Mouse (Mus musculus): ENCODE measurements around the gene Igf2. TPM values are rescaled to one million over a fixed set of nuclear protein-coding genes. Genes with fewer than 3 reads are reported as not detected.
A peak's percentile ranks its signal among the peaks of the same experiment; 100 is the strongest.

Gene Igf2
- 6.7 and 7.9 TPM in 2 replicates for total RNA-seq (2021)
- long read RNA-seq, result 0 reads

DNA sequence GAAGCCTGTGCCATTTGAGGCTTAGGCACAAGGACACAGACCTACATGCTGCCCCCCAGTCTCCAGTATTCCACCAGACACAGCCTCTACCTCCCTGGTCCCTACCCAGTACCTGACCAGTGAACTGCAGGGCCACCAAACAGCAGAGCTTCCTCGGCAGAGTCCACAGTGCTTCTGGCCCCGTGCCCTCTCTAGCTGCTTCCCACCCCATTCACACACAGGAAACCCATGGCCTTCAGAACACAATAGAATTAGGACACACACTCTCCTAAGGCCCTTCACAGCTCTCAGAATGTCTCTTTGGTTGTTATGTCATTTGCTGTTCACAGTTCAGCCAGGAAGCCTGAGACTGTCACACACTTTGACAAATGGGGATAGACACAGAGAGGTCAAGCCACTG lies at the start of gene Igf2:
Igf2 (minus strand) TSS at position 158 of the 400 bp plus-strand sequence.
- DNase-seq, result no peak

DNA sequence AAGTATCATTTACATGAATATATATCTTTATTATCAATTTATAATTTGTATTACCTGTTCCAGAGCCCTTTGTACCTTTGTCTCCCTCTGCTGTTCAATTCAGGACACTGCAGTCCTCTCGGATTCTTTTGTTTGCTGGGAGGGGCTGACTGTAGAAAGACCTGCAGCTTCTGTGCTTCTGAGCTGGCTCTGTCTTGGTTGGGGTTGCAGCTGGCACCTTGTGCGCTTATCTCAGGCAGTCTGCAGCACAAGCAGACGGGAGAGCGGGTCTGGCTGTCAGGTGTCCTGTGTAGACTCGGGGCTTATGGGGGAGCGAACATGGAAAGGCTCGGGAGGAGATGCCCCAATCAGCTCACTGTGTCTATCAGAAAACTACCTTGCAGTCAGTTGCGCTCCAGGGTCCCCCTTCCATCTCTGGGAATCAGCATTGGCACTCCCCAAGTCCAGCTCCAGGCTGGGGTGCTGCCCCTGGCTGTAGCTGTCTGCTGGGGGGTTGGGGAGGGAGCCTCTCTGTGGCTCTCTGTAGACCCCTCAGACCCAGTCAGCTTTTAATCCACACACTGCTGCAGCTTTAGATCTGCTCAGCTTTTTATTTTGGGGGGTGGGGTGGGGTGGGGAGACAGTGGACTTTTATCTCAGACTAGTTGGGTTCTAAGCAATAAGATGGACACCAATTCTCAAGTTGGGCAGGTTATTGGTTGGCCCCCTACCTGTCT lies 48.3 kb upstream of the Igf2 start:
- peak; percentile 9 for DNase-seq

DNA sequence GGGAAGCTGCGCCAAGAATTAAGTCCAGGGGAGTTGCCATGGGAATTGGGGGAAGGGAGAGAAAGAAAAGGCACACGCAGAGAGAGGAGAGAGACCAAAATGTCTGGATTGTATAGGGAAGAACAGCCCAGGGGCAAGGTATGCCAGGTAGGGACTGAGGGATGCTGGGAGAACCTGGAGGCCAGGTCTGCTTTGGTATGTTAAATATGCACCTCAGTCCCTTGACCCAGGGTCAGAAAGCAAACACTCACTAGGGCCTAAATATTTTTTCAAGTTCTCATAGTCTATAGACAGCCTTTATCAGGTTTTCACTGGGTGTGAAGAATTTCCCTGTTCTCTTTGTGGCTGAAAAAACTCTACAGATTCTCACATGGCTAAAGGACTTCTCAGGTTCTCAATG lies 40.3 kb upstream of the Igf2 start:
- DNase-seq, result no peak

DNA sequence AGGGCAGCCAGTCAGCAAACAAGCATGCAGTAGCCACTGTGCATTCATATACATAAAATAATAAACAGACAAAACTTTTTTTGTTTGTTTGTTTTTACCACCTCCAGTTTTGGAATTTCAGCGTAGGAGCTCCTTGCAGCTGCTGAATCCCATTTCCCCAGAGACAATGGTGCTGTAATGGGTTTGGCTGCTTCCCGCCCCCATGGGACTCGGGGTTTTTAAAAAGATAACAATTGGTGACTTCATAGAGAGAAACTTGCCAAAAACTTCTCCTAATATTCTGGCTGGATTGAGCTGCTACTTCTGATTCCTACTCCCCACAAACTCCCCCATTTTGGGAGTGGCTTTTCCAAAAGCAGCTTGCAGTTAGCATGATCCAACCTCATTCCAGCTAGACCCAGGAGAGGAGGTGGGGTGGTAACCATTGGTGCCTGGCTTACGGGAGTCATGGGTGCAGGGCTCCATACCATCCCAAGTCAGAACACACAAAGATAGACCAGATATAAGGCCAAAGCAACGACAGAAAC lies 32.8 kb upstream of the Igf2 start:
- DNase-seq, result no peak

DNA sequence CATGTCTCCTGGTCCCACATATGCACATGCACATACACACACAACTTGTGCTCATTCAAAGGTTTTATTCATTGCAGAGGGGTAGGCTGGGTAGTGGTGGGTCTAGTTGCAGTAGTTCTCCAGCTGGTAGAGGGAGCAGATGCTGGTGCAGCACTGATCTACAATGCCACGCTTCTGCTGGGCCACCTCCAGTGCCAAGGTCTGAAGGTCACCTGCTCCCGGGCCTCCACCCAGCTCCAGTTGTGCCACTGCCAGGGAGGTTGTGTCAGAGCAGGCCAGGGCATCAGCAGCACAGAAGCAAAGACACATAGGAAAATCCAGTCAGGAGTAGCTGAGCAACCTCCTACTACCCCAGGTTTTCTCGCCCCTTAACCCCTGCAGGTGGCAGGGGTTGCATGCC lies 12.0 kb upstream of the Igf2 start:
- peak; percentile 55 for DNase-seq

DNA sequence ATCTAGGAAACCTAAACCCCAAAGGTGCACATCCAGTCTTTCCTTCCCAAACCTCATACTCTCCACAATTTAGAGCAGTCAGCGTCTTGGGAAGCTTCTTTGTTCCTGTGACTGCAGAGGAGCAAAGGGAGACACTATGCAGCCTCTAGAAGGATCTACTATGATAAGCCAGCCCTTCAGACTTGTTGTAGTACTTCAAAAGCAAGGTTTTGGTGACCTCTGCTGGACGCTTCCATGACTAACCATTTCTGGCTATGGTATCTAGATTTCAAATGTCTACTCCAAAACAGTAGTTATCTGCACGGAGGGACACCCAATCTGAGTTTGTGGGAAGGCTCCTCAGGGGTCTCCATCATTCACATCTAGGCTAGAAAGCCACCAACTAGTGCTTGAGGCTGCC lies 9.0 kb upstream of the Igf2 start:
- peak; percentile 37 for DNase-seq

DNA sequence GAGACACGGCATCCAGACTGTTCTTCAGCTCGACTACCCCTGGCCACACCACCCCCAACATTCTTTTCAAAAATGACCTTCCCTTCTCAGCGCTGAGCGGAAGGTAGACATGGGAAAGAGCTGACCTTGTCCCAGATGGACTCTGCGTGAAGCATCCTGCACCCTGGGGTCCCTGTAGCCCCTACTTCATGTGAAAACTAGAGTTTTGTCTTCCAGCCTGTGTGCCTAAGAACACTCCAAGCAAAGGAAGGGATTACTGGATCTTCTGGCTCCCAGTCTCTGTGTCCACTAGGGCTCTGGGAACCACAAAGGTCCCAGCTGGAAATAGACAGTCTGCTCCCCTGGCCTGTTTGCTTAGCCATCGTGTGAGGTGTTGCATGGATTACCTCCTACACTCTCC lies 8.5 kb upstream of the Igf2 start:
- no peak for DNase-seq

DNA sequence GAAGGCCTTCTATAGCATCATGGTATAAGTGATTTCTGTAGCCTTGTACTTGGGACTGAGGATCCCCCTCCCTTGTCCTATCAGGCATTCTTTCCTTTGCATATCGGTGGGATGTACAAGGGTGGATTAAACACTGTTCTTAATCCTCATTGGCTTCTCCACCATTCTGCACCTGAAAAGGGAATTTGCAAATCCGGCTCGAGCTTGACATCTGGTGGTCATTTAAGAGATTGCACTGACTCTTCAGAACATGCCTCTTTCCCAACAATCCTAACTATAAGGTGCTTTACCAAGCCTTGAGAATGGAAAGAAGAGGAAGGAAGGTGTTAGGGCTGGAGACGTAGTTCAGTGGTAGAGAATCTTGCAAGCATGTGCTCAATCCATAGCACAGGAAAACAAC lies 5.5 kb upstream of the Igf2 start:
- DNase-seq, result no peak

DNA sequence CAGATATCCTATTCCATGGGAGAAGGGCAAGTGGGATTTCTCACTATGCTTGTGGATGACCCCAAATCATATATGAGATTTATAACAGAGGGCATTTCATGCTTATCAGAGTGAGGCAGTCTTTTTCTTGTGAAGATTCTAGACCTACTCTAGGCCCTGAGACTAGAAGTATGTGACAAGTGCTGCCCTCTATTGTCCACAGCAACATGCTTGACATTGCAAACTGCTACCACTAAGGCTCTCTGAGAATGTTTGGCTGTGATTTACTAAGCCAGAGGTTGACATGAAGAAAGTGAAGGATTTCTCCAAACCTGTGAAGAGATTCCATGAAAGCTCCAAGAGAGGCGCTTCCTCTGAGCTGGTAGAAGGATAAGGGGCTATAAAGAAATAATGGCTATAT lies 4.5 kb upstream of the Igf2 start:
- no peak for DNase-seq

DNA sequence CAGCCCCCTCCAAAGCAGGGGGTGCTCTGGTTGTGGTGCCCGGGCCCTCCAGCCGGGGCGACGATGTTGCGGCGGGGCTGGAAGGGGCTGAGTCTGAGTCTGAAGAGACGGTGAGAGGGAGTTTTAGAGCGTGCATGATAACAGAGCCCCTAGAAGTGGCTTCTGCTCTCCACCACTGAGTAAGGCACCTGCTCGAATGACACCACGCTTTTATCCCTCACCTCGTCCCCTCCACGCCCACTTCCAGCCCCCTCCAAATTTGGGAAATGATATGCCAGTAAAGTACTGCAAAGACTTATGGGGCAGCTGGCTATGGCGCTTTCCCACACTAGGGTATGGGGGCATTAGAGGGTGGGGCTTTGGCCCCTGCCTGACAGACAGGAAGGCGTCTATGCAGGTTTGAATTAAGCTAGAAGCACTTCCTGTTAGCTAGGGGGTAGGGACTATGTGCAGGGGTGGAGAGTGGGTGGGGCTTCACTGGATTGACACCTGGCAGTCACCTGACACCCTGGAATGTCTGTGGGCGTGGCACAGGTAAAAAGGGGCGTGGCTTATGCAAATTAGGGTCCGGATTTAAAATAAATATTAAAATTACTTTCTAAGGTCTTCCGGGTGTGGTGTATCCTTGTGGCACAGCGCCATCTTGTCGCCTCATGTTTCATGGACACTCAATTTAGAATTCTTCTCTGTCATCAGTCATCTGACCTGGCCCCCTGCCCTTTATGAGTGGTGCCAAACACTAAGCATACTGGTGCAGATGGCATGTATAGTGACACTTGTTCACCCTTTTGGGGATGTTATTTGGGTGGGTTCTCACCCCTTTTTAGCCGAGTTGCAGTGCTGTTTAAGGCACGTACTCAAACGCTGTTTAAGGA lies 3.4 kb upstream of the Igf2 start, which contains the start of gene Gm49394:
Gm49394 (minus strand) TSS at position 192 of the 875 bp plus-strand sequence.
- no peak for DNase-seq

DNA sequence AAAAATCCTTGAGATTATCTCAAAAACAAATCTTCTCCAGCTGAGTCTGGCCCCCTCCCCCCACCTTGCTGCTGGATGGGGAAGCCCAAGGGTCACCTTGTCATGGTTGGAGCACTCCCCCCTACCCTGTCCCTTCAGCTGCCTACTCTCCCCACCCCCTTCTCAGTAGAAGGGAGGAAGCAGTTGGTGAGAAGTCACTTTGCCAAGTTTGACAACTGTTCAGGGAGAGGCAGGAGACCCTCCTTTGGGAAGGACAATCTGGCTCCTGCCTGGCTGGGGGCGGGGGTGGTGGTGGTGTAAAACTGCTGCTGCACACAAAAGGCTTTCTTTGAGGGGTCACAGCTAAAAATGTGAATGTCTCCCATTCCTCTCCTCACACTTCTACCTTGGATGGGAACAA lies 1.7 kb upstream of the Igf2 start:
- no peak for DNase-seq

DNA sequence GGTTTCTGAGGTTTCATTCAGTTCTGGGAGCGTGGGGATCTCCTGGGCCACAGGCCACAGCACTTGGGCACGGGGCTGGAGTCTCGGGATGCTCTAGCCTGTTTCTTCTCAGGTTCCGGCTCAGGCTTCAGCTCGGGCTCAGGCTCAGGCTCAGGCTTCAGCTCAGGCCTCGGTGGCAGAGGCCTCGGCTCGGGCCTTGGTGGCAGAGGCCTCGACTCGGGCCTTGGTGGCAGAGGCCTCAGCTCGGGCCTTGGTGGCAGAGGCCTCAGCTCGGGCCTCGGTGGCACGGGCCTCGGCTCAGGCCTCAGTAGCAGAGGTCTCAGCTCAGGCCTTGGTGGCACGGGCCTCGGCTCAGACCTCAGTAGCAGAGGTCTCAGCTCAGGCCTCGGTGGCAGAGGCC lies 905 bp upstream of the Igf2 start:
- no peak for DNase-seq

DNA sequence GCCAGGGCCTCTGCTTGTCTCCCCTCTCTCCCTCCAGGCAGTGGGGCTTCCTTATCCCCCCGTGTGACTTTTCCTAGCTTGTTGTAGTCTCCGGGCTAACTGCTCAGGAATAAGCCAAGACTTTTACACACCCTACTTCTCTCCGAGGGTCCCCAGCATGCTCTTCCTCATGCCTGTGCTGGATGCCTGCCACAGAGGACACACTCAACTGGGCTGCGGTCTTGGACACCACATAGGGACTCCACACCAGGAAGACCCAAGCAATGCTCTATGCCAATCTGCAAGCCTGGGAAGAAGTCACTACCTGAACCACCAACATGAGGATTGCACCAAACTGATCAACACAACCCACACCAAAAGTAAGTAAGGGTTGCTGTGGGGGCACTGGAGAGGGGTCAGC lies 507 bp downstream of the Igf2 start:
- DNase-seq, result no peak

DNA sequence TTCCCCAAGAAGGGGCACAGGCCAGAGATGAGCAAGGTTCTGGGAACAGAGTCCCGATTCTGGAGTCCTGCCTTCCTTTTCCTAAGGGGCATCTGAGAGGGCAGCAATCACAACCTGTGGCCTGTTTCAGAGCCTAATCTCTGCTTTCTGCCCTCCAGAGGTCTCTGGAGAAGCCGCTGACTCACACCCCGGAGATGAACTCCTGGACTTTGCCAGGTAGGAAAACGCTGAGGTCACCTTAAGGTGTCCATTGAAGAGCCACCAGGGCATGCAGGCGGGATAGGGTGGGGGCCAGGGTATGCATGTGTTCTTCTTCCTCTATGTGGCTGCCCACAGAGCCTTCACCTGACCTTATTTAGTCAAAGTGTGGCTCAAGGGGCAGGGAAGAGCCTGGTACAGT lies 1.3 kb downstream of the Igf2 start:
- no peak for DNase-seq

DNA sequence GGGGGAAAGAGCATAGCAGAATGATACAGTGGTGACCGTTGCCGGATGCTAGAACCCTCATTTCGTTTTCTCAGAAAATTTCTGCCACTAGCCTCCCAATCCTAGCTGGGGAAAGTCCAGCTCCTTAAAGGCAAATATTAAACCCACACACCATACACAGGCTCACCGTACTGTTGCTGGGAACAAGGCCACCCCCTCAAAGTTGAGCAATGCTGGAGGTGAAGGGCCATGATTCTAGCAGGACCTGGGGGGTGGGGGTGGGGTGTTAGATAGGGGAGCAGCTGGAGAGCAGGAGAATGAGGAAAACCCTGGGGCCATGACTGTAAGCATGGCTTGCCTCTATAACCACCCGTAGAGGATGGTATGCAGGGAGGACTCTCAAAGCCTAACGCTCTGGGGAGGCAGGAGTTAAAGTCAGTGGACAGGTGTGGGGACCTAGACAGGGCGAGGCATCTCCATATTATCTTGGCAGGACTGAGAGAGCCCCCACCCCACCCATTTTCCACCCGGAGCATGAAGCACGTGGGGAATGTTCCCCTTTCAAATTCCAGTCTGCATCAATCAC lies 2.1 kb downstream of the Igf2 start:
- DNase-seq, result no peak

DNA sequence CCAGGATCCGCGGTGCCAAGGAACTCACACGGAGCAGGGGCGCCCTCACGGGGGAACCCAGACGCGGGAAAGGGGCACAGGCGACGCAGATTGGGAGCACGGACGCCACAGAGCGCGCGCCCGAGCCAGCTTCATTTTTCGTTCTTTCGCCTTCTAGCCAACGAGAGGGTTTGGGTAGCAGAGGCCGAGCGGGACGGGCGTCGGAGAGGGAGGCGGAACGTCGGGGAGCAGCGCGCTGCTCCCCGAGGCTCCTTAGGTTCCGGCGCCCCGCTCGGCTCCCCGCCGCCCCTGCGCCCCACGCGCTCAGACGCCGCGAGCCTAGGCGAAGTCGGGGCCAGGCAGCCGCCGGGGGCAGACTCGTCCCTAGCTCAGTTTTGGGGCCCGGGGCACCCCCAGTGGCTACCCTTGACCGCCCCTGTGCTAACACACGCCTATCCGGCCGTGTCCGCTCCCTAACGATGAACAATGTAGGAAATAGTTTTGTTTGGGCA lies 2.6 kb downstream of the Igf2 start:
- no peak for DNase-seq

DNA sequence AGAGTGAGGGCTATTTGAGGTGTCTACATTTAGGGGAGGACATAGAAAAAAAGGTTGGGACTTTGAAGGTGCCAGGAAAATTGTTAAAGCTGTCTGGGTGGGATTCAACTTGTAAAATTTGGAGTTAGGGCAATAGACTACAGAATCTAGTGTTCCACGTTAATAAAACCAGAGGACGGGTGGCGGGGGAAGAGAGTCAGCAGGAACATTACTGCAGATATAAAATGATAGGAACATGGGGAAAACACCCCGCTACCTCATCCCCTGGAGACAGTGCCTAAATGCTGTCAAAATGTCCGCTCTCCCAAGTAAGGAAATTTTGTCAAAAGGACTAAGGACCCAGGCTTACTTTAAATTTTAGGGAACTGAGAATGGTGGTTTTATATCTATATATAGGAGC lies 3.5 kb downstream of the Igf2 start:
- no peak for DNase-seq

DNA sequence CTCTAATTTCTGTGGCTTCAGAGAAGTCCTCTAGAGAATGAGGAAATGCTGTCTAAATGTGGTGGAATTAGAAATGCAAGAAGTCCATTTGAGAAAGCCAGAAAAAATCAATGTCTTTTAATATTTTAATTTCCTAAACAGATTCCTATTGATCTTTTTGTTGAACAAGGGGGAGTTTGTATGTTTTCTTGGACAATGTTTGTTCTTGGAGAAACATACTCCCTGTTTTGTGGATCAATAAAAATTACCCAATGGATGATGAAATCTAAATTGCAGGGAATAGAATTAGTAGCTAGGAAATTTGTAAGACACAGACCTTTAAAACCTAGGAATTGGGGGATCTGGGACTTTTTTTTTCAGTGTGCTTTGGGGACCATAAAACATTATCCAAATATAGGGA lies 4.8 kb downstream of the Igf2 start:
- DNase-seq, result no peak

DNA sequence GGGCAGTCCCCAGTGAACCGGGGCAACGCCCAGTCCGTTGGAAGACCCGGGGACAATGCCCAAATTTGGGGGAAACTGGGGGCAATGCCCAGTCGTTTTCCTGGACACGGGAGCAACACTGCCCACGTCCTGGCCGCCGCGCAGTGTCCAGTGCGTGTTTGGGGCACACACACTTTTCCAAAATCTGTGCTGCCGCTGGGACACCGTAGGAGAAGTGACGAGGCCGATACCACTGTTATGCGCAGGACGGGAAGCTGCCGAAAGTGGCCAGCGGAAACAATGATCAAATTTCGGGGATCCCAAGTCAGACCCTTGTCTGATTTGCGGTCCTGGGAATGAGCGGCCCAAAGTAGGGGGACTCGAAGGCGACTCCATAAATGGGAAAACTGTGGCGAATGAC lies 5.6 kb downstream of the Igf2 start:
- DNase-seq, result no peak

DNA sequence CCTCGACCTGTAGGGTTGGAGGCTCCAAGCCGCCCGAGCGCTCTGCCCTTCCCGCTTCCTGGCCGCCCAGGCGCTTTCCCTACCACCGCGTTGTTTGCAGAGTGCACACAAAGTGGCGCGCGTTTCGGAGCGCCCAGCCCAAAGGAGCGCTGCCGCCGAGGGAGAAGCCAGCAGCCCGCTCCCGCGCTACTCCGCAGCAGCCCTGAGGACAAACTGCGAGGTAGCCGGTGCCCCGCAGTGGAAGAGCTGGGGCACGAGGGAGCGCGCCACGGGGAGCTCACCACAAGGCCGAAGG lies 6.0 kb downstream of the Igf2 start:
- DNase-seq, result no peak

DNA sequence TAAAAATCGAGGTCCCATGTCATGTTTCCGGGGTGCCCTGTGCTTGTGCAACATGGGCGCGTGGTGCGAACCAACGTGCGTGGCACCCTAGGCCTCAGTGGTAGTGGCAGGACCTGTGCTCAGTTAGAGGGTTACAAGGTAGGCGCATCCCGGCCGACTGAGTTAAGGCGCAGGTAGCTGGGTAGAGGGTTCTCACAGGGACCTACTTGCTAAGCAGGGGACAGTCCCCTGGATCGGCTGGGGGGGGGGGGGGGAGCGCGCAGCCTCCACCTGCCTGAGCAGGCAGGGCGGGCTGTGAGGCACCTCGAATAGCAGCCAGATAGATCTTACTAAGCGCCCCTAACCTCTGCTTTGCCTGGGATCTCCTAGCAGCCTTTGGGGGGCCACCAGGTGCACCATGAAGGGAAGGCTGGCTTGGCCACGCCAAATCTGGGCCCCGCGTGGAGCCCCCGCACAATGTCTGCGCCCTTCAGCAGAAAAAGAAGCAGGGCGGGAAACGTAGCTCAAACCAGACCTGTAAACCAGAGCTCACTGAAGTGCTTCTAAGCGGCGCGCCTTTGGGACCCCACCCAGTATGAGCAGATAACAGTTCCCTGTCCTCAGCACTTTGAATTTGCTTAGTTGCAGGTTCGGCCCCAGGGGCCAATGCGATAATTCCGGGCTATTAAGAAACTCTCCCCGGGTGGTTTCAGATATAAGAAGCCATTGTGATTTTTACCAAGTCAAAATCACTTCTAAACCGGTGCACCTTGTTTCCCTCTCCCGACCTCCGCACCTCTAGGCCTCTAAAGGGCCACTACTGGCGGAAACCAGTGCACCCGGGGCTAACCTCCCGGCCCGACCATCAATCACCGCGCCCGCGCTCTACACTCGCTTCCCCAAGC lies 6.6 kb downstream of the Igf2 start:
- DNase-seq, result no peak

DNA sequence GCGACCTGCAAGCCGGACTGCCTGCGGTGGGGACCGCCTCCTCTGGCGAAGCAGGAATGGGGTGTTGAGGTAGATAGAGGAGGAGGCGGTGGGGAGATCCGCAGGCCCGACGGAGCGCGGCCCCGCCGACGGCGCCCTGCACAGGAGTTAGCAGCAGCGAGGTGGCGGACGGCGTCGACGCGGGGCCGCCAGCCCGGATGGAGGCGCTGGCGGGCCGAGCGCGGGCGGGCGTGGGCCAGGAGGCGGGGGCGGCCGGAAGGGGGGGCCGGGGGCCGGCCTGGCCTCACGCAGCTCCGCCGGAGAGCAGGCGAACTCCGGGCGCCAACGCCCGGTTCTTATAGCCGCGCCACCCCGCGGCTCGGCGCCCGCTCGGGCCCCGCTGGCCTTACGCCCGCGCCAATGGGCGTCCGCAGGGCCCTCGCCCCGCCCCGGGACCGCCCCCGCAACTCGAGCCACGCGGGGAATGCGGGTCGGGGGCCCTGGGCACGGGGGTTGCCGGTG lies 7.4 kb downstream of the Igf2 start:
- DNase-seq, result peak; percentile 34
